ENCODE assay signal across 8 mouse cellular contexts in genomic region chr1:191223930-191224301, GRCm38 (mm10). TPM values are rescaled to one million over a fixed set of nuclear protein-coding genes. Genes with fewer than 3 reads are reported as not detected.
A peak's percentile ranks its signal among the peaks of the same experiment; 100 is the strongest.
DNase-seq lines count a peak whose midpoint lies in the region; ATAC-seq and TF ChIP-seq lines count a peak whose summit lies in the region.

No protein-coding gene starts in this region.

- DNase-seq in kidney, adult 2 months: no peak
- no peak for DNase-seq in kidney, adult 9 months
- peak; percentile 43 for DNase-seq in heart, postnatal 4 days
- DNase-seq in layer of hippocampus, postnatal 14 days (ENCODE audit: low spot score in 2 of 2): no peak
- no peak for DNase-seq in right cerebral cortex, adult 18-20 months
- no peak for DNase-seq in ovary, adult 18-20 months (ENCODE audit: low spot score)

- TF ChIP-seq CTCF in kidney, adult 2 months (conservative IDR thresholded peaks at IDR 0.05; ENCODE audit: insufficient read depth, insufficient read length, low read depth, low read length): no peak
- TF ChIP-seq CTCF in bone marrow macrophage, adult 2 months (IDR thresholded peaks at IDR 0.05; ENCODE audit: low read depth, low read length): no peak

- H3K4me3 ChIP-seq in kidney, adult 2 months (ENCODE audit: insufficient read depth, low read depth, low read length): peak overlapping the region; percentile 90
- H3K4me3 ChIP-seq in bone marrow macrophage, adult 2 months (ENCODE audit: insufficient read depth, low read length): peak overlapping the region; percentile 70

- peak overlapping the region; percentile 59 for H3K27ac ChIP-seq in kidney, adult 2 months (ENCODE audit: insufficient read depth, low read depth, low read length)
- H3K27ac ChIP-seq in bone marrow macrophage, adult 2 months (ENCODE audit: insufficient read depth, low read depth, low read length): peak overlapping the region; percentile 98

- no peaks in the 10 kb centered on the region for H3K27me3 ChIP-seq in kidney, adult 2 months (replicated peaks; ENCODE audit: control insufficient read depth, insufficient read depth, low read length)

- 42% methylated on average over 10 of the region's 10 CpGs for WGBS in kidney, adult 2 months

- no peak for TF ChIP-seq POLR2A in kidney, adult 2 months (IDR thresholded peaks at IDR 0.05; ENCODE audit: low read depth, low read length)
- TF ChIP-seq POLR2A in bone marrow macrophage, adult 2 months (IDR thresholded peaks at IDR 0.05; ENCODE audit: borderline replicate concordance, low read depth, low read length): no peak

- H3K4me1 ChIP-seq in kidney, adult 2 months (ENCODE audit: control insufficient read depth, insufficient read depth, low read length): peaks cover 5% of the 10 kb centered on the region
- H3K4me1 ChIP-seq in bone marrow macrophage, adult 2 months (ENCODE audit: control insufficient read depth, insufficient read depth, low read length): peaks cover 49% of the 10 kb centered on the region

- H3K36me3 ChIP-seq in kidney, adult 2 months (ENCODE audit: control insufficient read depth, insufficient read depth, low read length): no peaks in the 10 kb centered on the region

- ATAC-seq in megakaryocyte, adult 5-6 weeks (ENCODE audit: poor library complexity, severe bottlenecking): peak; percentile 36

RNA-seq across cellular contexts. Expression of gene Atf3, which starts 6.1 kb away (rescaled TPM):
- 1.2 and 1.5 TPM in 2 replicates for polyA plus RNA-seq in kidney, adult 2 months (2012; rRNA removed)
- 103 and 107 TPM in 2 replicates for polyA plus RNA-seq in bone marrow macrophage, adult 2 months (2012; ENCODE audit: insufficient read depth, insufficient read length, missing spikeins)
- total RNA-seq in heart, postnatal 4 days (2021): 10 to 100 TPM; 15.9 to 22.2 TPM
- 15.5 and 38.2 TPM in 2 replicates for total RNA-seq in megakaryocyte, adult 5-6 weeks (2015)
- 19.3 and 57.2 TPM in 2 replicates for total RNA-seq in megakaryocyte, adult 5-6 weeks (2017)
- total RNA-seq in layer of hippocampus, postnatal 14 days (2021): under 1 TPM; 0.79 to 0.90 TPM

RNA-seq across cellular contexts. Expression of gene Fam71a, which starts 59.3 kb away (rescaled TPM):
- polyA plus RNA-seq in kidney, adult 2 months (2012; rRNA removed): not detected in 2 replicates
- polyA plus RNA-seq in bone marrow macrophage, adult 2 months (2012; ENCODE audit: insufficient read depth, insufficient read length, missing spikeins): not detected in 2 replicates
- not detected for total RNA-seq in heart, postnatal 4 days (2021)
- total RNA-seq in megakaryocyte, adult 5-6 weeks (2015): 0.14 and 0.49 TPM in 2 replicates
- 0.24 TPM in 1 of 2 replicates, not detected in the other for total RNA-seq in megakaryocyte, adult 5-6 weeks (2017)
- not detected for total RNA-seq in layer of hippocampus, postnatal 14 days (2021)

Comparison
In these comparisons a context has a peak if more than half of its experiments do, and no peak if none do; other contexts are left out.
1. RNA of gene Atf3, which starts 6.1 kb away (total RNA-seq): 15.5 to 57.2 TPM in megakaryocyte, adult 5-6 weeks and 15.9 to 22.2 TPM in heart, postnatal 4 days; 0.79 to 0.90 TPM in layer of hippocampus, postnatal 14 days; every median in the first group is over 4 times any median in the second.